Mouse (Mus musculus): ENCODE results near the gene Vmn1r127.
"Not testable (repeated sequence)": the region's sequence is repeated elsewhere in the genome, so short reads cannot be mapped to it uniquely, and the experiment has no call there.

DNA sequence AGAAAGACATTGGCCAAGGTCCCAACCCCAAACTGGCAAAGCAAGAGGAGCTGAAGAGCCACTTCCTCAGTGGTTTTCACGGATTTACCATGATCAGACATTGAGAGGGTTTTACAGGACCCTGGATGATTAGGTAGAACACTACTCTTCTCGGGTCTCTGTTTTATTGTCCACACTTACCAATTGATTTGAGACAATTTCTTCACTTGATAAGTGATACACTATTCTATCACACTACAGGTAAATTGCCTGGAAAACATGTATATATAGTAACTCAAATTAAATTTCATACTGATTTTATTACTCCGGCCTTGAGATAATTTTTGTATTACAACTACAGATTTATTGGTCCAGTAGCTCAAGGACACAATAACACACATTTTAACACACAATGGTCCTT, at the start of gene Vmn1r127:
- TF ChIP-seq POLR2A (IDR thresholded peaks at IDR 0.05; ENCODE audit: control insufficient read depth in 1 of 2, insufficient read depth in 1 of 2, low read depth in 1 of 2, low read length in 2 of 2, poor library complexity in 1 of 2); BHLHE40 (IDR thresholded peaks at IDR 0.05; ENCODE audit: borderline replicate concordance, low read depth, low read length): not testable (repeated sequence)

Data from MEL (cell line).